Mouse (Mus musculus) liver, embryonic 14.5 days (tissue): ENCODE measurements around the gene Fgfr2.

Experiments
- CTCF ChIP-seq: IDR thresholded peaks from 2 replicates; pipeline ENCODE4 v1.5.1; 2016; ENCODE audit warnings: antibody characterized with exemption, low read depth, control low read depth
- EP300 ChIP-seq: IDR thresholded peaks from 2 replicates; pipeline ENCODE4 v1.6.1; 2016; ENCODE audit warnings: antibody characterized with exemption, low read depth

GRCm38 (mm10) chr7:130288248-130288647 lies 2834.9 kb downstream of the Fgfr2 start:
- TF ChIP-seq CTCF (no peak), EP300 (no peak)
